Mouse (Mus musculus) fat pad, adult 2 months (tissue): ENCODE results near the gene Fanci.

Experiments
- DNase-seq: peaks from one replicate; pipeline ENCODE4 v3.0.0-alpha.2; 2011; ENCODE audit warnings: low read depth, low spot score; ENCODE audit errors: extremely low read depth

The Fanci gene

DNA sequence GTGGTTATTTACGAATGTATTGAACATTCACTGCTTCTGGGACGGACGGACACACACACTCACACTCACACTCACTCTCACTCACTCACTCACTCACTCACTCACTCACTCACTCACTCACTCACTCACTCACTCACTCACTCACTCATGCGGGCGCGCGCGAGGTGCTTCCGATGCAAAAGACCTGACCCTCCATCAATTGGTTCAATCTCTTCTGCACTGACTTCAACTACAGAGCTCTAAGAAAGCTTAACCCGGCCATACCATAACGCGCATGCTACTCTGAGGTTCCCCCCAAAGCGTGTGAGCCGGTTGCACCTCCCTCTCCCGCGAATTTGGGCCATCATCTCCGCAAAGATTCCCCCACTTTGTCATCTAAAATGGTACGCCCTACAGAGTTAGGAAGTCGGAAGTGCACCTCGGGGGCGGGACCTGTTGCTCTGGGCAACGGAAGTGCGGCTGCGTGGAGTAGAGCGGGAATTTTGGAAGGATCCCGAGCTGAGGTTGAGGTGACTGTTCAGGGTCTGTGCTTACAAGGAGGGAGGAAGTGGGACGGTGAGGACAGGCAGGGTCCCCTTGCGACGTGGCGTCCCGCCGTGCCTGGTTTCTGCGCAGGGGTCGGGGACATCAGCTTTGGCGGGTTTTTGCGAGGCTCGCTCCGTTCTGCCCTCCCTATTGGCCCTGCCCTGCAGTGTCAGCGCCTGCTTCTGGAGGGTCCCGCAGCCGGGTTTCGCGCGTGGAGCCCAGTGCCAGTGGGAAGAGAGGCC is at the start of gene Fanci:
Gene Fanci, plus strand, starts transcription at position 47 of the 767 bp plus-strand sequence.
- peak; percentile 26 for DNase-seq

DNA sequence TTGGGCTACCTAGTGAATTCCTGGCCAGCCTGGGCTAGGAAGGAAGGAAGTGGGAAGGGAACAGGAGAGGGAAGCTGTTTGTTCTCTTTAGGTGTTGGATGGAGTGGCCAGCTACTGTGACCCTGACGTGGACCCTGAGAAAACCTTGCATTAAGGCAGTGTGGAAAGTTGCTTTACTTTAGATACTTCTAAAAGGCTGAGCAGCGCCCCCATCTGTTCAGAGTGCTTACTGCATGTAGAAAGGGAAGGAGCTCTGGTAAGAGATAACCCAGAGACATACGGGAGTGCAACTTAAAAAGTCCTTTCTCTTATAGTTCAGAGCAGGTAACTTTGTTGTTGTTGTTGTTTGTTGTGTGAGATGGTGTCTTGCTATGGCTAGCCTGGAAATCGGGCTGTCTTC is 45.8 kb upstream of the Fanci start:
- no peak for DNase-seq

DNA sequence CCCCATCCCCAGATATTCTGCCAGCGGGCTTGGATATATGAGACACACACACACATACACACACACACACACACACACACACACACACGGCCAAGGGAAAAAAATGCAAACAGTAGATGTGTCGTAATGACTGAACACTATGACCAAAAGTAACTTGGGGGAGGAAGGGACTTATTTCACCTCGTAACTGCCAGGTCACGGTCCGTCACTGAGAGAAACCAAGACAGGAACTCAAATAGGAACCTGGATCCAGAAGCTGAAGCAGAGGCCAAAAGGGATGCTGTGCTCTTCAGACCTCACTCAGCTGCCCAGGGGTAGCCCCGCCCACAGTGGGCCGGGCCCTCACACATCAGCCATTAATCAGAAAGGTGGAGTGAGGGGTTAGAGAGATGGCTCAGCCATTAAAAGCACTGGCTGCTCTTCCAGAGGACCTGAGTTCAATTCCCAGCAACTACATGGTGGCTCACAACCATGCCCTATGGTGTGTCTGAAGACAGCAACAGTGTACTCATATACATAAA is 45.1 kb upstream of the Fanci start:
- DNase-seq = no peak

DNA sequence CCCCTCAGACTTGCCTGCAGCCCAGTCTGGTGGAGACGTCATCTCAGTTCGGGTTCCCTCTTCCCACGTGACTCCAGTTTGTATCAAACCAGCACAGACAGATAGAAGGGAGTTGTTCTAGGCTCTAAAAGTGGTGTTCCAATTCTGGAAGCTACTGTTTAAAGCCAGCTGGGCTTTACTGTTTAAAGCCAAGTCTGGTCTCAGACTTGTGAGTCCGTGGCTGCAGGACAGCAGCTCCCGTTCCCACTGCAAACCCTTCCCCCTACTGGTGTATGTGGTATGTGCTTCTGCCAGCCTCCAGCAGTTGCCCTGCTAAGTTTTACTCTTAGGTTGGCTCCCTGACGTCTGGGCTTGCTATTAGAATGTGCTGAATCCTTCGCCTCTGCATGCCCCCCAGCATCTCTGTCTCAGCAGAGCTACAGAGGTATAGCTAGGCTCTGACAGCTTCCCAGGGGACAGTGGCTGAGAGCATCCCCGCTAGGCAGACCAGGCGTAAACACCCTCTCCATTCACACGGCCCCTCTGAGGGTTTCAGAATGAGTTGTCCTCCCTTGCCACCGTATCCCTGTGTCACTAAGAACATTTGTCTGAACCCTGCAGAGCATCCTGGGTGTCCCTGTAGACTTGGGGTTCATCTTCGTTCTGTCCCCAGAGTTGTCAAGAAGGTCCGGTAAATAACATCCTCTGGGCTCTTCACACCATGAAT is 44.5 kb upstream of the Fanci start:
- DNase-seq = no peak

DNA sequence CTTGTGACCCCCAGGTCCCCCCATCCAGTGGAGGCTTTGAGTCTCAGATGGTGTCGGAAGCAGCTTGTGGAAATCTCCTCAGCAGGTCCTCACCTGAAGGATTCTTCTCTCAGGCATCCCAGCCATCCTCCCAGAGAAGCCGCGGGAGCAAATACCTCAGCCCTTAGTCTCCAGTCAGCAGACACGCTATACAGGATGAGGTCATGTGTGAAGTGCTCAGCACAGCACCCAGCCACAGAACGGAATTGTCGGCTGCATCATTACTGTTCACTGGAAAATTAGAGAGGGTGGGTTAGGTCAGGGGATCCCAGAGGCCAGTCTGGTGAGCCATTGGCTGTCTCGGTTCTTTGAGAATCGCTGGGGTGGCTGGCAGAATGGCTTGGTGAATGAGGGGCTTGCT is 42.9 kb upstream of the Fanci start:
- no peak for DNase-seq

DNA sequence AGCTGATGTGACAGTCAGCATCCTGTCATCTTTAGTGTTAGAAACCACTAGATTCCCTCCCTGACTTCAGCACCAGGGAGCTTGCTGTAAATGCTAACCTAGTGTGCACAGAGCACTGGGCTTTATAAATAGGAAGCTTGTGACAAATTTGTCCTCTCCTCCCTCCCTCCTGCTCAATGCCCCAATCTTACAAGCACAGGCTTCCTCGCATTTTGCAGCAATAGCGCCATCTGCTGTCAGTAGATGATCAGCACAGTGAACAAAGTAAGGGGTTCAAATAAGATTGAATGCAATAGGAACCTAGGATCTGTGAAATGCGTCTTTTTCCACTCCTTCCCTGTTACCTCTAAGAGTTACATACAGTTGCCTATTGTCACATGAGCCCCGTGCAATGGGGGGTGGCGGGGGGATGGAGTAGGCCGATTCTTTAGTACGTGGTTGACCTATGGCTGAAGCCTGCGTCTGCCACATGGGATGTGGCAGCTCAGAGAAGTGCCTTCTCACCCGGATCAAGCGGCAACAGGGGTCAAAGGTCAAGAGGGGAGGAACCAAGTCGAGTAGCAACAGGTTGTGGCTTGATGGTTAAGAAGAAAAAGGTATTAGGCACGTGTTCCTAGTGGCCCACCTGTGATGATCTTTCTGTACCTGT is 41.9 kb upstream of the Fanci start:
- no peak for DNase-seq

DNA sequence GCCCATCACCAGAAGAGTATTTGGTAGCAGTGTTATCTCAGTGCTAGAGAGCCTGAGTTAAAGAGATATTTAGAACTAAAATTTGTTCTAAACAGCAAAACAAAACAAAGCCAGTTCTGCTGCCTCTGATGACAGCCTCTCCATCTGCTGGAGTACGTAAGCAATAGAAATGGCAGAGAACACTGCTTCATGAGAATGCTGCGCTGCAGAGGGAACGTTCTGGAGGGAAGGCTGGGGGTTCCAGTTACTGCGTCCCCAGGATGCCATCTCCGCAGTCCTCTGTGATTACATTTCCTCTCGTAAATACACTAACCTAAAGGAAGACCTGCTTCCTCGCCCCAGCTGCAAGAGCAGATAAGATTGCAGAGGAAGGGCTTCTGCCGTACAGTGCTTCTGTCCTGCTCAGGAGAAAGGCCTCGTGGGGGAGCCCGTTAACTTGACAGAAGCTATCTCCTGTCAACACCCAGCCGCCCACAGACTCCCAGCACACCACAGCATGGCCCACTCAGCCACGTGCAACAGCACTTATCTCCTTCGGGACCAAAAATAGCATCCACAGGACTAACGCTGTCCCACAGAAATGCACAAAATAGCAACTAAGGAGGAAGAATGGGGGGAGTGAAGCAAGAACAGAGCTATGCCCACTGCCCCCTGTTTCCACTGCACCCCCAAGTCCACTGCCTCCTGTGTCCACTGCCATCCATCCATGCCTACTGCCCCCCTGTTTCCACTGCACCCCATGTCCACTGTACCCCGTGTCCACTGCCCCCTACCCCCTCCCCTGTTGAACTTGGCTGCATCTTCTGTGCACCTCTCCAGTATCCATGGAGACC is 33.2 kb upstream of the Fanci start:
- DNase-seq = no peak

DNA sequence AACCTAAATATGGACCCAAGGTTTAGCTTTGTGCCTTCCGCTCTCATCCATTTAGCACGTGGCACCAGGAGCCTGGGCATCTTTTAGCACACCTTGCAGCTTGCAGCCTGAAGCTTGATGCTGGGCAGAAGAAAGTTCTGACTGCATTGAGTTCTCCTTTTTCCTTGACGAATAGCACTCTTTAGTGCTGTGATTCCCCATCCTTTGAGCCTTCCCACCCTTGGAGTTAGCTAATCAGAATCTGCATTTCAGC is 32.6 kb upstream of the Fanci start:
- no peak for DNase-seq

DNA sequence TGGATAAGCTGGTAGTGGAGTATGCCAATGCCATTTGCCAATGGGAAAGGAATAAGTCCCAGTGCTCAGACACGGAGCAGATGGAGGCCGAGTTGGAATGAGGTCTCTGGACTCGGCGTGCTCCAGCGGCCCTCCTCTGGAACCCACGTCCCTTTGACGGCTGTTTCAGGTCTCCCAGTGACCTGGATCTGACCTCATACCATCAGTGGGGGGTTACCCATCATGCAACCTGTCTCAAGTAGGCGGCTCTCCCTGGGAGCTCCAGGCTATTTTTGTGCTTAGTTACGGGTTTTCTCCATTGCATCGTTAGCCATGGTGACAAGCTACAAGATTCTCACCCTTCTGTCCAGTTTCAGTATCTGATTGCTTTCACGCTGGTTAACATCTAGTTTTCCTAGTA is 31.7 kb upstream of the Fanci start:
- DNase-seq = no peak

DNA sequence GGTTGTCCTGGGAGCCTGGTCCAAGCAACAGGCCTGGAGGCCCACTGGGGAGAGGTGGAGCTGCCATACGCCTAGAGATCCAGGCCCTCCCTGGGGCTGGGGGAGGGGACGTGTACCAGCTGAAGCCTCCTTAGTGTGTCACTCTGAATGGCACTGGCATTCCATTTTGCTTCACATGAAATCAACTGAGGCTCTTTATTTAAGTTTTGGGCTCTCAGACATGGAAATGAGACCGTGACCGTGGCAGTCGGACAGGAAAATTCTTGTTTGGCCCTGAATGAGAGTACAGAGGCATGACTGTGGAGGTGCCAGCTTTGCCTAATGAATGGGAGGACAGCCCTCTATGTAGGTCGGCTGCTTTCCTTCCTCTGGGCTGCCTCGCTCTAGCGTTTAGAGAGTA is 29.5 kb upstream of the Fanci start:
- no peak for DNase-seq

DNA sequence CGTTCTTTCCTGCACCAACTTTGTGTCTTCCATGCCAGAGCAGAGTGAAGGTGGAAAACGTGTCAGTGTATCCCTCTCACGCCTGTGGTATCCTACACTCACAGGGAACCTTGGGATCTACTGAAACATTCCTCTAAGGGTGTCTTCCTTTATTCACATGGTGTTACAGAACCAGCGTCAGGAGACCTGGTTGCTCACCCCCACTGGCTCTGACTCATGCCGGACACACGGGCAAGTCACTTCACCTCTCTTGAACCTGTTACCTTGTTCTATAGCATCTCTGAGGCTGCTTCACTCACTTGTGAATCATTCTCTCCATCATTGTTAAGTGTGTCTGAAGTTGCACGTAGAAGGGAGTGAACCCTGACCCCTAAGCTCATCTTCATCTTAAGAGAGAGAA is 28.9 kb upstream of the Fanci start:
- no peak for DNase-seq

DNA sequence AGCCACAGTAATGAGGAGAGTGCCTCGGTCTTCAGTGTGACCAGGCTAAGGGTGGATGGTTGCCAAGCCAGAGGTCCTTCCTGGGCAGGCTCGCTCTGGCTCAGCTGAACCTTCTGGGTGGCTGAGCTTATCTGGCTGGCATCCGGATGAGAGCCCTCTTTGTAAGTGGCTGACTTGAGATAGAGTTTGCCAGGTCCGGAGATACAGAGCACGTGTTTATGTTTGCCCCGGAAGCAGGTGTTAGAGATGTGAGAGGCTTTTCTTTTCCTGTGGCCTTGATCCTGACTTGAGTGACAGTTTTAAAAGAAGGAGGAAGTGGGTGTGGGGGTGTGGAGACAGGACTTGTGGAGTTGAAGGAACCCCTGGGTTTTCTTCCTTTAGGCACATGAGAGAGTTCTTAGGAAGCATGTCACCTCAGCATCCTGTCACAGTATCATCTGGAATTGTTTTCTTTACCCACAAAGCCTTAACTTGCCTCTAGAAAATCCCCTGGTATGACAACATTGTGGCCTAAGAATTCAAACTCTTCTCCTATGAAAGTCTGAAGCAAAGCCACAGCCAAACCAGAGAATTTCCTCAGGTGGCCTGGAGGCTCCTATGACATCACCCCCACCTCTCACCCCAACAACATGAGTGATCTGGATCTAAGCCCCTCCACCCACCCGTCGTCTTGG is 28.2 kb upstream of the Fanci start:
- no peak for DNase-seq

DNA sequence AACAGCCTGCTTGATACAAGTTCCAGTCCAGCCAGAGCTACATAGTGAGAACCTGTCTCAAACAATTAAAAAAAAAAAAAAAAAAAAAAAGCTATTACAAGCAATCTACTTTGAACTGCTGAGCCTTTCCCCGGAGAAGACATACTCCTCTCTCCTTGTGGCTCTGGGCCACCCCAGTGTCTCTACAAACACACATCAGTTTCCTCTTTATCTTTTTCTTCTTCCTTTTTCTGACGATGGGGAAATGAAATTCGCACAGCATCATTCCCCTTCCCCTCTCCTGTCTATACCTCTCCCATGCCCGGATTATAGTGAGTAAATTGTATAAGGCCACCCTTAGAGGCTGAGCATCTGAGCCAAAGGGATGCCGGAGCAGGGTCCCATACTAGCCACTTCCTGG is 23.1 kb upstream of the Fanci start:
- no peak for DNase-seq

DNA sequence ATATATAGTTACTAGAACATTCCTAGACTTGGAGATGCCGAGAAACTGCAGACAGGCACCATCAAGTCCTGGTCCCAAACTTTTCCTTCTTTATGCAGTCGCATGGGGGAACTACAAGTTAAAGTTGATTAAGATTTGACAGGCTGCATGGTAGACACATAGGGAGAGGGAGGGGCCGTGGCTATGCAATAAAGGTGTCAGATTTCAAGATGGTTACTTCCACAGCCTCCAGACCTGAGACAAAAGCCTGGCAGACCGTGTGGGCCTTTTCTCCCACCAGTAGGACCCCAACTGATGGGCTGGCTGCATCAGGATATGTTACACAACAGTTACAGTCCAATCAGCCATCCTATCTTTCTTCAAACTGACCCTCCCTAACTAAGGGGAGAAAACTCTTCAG is 22.3 kb upstream of the Fanci start:
- no peak for DNase-seq

DNA sequence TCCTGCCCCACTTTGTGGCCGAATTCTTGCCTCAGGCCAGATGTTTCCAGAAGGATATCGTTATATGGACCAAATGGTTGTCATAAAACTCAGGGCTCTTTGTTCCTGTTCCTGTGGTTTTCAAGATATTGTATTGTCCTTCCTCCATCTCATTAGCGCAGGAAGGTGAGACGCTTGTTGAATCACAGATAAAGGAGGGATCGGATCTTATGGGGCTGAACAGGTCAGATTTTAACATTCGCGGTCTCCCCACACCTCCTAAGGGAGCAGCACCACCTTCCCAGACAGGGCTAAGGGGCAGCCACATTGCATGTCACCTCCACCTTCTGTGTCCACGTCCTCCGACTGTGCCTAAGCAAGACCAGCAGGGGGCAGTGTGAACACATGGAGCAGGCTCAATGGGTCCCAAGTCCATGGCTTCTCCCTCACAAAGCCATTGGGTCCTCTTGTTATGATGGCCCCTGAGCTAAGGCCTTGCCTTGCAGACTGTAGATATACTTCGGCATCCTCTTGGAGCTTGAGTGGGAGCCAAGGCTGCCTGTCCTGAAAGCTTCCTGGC is 20.3 kb upstream of the Fanci start:
- no peak for DNase-seq

DNA sequence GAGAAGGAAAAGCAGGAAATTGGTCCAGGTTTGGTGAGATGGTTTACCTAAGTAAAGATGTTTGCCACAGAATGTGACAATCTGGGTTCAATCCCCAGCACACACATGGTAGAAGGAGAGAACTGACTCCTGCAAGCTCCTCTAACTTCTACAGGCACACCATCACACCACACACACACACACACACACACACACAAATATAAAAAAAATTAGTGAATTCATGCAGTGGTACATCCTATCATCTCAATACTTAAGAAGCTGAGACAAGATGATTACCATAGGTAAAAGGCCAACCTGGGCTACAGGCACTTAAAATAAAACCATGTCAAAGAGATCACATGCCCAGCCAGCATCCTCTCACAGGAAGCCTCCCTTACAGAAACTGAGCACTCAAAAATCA is 17.7 kb upstream of the Fanci start:
- no peak for DNase-seq

DNA sequence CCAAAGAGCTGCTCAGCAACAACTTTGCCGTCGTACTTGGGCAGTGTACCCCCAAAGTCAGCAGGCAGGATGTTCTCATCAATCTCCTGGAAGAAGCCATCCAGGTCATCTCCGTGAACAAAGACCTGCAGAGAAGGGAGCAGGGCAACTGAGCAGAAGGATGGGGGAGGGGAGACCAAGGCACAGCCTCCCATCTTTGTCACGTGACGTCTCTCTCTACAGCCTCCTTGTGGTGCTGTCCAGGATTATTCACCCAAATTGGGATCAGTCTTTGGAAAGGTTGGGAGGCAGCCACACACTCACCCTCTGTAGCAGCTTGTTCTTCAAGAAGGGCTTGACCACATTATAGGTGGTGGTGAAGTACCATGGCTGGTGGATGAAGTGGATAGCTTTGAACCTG is 16.1 kb upstream of the Fanci start:
- DNase-seq = no peak

DNA sequence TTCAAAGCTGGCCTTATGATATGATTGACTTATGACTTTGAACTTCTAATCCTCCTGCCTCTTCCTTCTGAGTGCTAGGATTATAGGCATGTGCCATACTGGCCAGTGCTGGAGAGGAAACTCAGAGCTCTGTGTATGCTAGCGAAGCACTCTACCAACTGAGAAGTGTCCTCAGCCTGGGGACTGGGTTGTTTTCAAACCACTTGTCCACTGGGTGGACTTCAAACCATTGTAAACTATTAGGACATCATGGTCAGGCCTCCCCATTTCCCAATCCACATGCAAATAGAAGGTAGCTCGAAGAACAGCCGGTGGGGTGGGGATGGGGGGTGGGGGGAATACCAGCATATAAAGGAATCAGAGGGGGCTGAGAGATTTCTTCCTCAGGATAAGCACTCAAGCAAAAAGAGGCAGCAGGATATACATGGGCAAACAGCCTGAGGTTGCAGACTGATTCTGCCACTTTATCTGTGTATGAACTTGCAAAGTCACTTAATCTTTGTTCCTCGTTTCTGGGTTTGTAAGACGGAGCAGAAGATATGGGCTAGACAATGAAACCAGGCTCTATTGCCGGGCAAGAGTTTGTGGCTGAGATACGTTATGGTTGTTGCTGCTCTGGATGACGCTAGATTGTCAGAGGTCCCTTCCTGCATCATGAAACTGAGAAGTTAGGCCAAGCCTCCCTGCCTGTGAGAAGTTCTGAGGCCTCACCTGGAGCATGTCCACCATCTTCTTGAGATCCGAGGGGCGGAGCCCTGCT is 15.0 kb upstream of the Fanci start:
- DNase-seq = no peak

DNA sequence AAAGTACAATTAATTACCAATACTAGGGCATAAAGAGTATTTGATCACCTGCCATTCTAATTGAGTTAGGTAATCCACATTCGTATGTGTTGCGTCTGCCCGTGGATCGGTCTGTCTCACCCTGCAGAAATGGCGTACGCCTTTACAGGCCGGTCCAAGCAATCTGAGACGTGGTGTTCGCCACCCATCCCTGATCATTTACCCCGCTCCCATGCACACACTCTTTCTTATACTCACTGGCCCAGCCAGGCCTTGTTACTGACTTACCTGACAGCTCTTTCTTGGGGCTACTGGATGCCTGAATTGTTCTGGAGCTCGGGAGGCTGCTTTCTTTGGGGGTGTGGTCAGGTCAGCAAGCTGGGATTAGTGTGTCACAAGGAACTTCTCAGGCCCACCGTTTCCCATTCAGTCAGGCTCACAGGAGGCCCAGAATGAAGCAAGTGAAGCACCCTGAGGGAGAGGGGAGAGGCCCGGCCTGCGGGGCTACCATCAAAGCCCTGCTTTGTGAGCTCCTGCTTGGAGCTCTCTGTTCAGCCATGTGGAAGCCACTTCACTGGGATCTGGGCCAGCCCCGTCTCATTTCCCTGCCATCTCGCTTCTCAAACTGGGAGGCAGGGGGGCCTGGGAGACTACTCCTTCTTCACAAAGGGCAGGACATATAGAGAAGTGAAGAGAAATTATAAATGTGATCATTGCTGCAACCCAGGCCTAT is 5.2 kb upstream of the Fanci start, which contains the start of gene Rlbp1:
Gene Rlbp1, minus strand, starts transcription at position 627 of the 712 bp plus-strand sequence.
- no peak for DNase-seq
